Mouse (Mus musculus) forebrain, postnatal 0 days (tissue): ENCODE measurements at regions not wholly inside any gene's neighbourhood (a gene's known extent, or its start where the extent isn't known, plus 50 kb on each side); places are given as distances from the start of the nearest gene placed in this dataset.

Experiments
- ATAC-seq: fragments of 200-750 bp; cut with Nextera tagmentation; 2 replicates; pipeline ENCODE4 v1.8.0; 2017; ENCODE audit warnings: mild to moderate bottlenecking, moderate library complexity
- DNase-seq: peaks from one replicate; pipeline ENCODE4 v3.0.0-alpha.2; 2015
- H3K27ac ChIP-seq: fragments of 300-500 bp; sonication (generic); 2 replicates; pipeline ENCODE4 v1.5.1; 2014; ENCODE audit warnings: low read depth, mild to moderate bottlenecking, antibody characterized with exemption, low read length, moderate library complexity, mixed read lengths
- H3K27me3 ChIP-seq: fragments of 300-500 bp; sonication (generic); 2 replicates; pipeline ENCODE4 v1.6.1; 2014; ENCODE audit warnings: mild to moderate bottlenecking, low read length, mixed read lengths; ENCODE audit not compliant: insufficient read depth
- H3K36me3 ChIP-seq: fragments of 300-500 bp; sonication (generic); 2 replicates; pipeline ENCODE4 v1.6.1; 2014; ENCODE audit warnings: mild to moderate bottlenecking, moderate library complexity; ENCODE audit not compliant: insufficient read depth
- H3K4me1 ChIP-seq: fragments of 300-500 bp; sonication (generic); 2 replicates; pipeline ENCODE4 v1.6.1; 2014; ENCODE audit warnings: antibody characterized with exemption; ENCODE audit not compliant: insufficient read depth
- H3K4me2 ChIP-seq: fragments of 300-500 bp; sonication (generic); 2 replicates; pipeline ENCODE4 v1.6.1; 2014; ENCODE audit warnings: low read depth, mild to moderate bottlenecking, moderate library complexity
- H3K4me3 ChIP-seq: fragments of 300-500 bp; sonication (generic); 2 replicates; pipeline ENCODE4 v1.5.1; 2014; ENCODE audit warnings: low read depth, low read length, mixed read lengths
- H3K9ac ChIP-seq: fragments of 300-500 bp; sonication (generic); 2 replicates; pipeline ENCODE4 v1.6.1; 2014; ENCODE audit warnings: mild to moderate bottlenecking
- H3K9me3 ChIP-seq: fragments of 300-500 bp; sonication (generic); 2 replicates; pipeline ENCODE4 v1.6.1; 2016; ENCODE audit warnings: low read length
- CTCF ChIP-seq: sonication (generic); IDR thresholded peaks from 2 replicates; pipeline ENCODE4 v1.5.1; 2016; ENCODE audit warnings: antibody characterized with exemption, control low read depth, low read depth
- WGBS: fragments of 180-500 bp; shearing (Covaris S2); extraction: QIAGEN DNeasy Blood & Tissue Kit; methylation state at CpG from one replicate; pipeline ENCODE4 v1.1.7; 2014; 5-methylcytosine and 5-hydroxymethylcytosine counted together

GRCm38 (mm10) chr11:63502181-63502580 is 373.4 kb downstream of the Pmp22 start:
- Histone ChIP-seq H3K4me1 (no peaks in the 10 kb centered on the region), H3K27me3 (no peaks in the 10 kb centered on the region; the same call in 1 of the 2 replicates), H3K4me3 (no peak overlapping the region), H3K36me3 (no peaks in the 10 kb centered on the region), H3K9me3 (no peaks in the 10 kb centered on the region), H3K9ac (no peak overlapping the region), H3K4me2 (no peak overlapping the region), H3K27ac (no peak overlapping the region)
- ATAC-seq (no peak), DNase-seq (no peak)
- 48% methylated on average over 5 of the region's 5 CpGs for WGBS
- TF ChIP-seq CTCF: no peak

- 94% methylated on average over 8 of the region's 8 CpGs for WGBS
- no peak for TF ChIP-seq CTCF
- no peak overlapping the region for H3K27ac ChIP-seq
These were observed 378.6 kb downstream of the Pmp22 start for GRCm38 (mm10) chr11:63507387-63507786.

DNA sequence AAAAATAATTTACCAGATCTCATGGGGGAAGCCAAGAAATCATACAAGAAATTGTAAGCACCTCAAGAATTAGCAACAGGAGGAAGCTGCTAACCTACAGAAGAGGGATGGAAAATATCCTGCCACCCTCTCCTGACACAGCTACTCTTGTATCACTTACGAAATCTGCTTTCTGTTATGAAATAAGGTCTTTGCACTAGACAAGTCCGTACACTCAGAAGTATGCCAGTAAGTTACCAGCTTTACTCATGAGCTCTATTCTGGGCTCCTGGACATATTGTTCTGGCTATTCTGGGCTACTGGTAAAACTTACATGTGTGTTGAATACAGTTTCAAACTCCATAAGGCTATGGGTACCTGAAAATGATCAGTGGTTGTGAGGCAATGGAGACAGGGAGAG is 379.9 kb downstream of the Pmp22 start:
- TF ChIP-seq CTCF: no peak
- no peaks in the 10 kb centered on the region for H3K36me3 ChIP-seq
- H3K4me2 ChIP-seq: no peak overlapping the region
- 91% methylated on average over 2 of the region's 2 CpGs for WGBS
- H3K4me1 ChIP-seq: no peaks in the 10 kb centered on the region
- H3K9ac ChIP-seq: no peak overlapping the region
- no peak for DNase-seq
- ATAC-seq: no peak
- H3K27me3 ChIP-seq: no peaks in the 10 kb centered on the region
- H3K27ac ChIP-seq: no peak overlapping the region
- no peaks in the 10 kb centered on the region for H3K9me3 ChIP-seq
- H3K4me3 ChIP-seq: no peak overlapping the region

More at GRCm38 (mm10) chr11:63507387-63507786, 378.6 kb downstream of the Pmp22 start:
- Histone ChIP-seq H3K4me3 (no peak overlapping the region), H3K36me3 (no peaks in the 10 kb centered on the region), H3K4me2 (no peak overlapping the region), H3K27me3 (no peaks in the 10 kb centered on the region), H3K4me1 (no peaks in the 10 kb centered on the region), H3K9ac (no peak overlapping the region), H3K9me3 (no peaks in the 10 kb centered on the region)
- DNase-seq: no peak
- no peak for ATAC-seq

DNA sequence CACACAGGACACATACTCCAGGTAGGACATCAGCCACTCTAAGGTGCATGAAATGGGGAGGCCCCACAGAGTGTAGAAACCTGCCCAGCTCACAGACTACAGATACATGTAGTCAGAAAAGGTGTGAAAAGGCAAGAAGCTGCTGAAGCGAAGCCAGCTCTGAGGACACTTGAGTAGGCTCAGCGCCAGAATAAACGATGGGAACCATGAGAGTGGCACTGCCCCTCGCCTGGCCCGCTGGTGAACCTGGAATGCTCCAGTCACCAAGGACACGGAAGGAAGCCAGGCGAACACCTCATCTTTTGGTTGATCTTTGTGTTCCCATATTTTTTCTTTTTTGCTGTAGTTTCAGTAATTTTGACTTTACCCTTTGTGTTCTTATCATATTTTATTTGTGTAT is 381.8 kb downstream of the Pmp22 start:
- Histone ChIP-seq H3K4me1 (no peaks in the 10 kb centered on the region), H3K36me3 (no peaks in the 10 kb centered on the region), H3K4me3 (no peak overlapping the region), H3K9ac (no peak overlapping the region), H3K9me3 (no peaks in the 10 kb centered on the region), H3K27ac (no peak overlapping the region), H3K27me3 (no peaks in the 10 kb centered on the region), H3K4me2 (no peak overlapping the region)
- DNase-seq: no peak
- ATAC-seq: no peak
- 90% methylated on average over 7 of the region's 7 CpGs for WGBS
- no peak for TF ChIP-seq CTCF

GRCm38 (mm10) chr11:63514615-63515014 is 385.8 kb downstream of the Pmp22 start:
- H3K4me2 ChIP-seq: no peak overlapping the region
- no peaks in the 10 kb centered on the region for H3K4me1 ChIP-seq
- H3K36me3 ChIP-seq: no peaks in the 10 kb centered on the region
- WGBS: 90% methylated on average over 3 of the region's 3 CpGs
- no peak overlapping the region for H3K27ac ChIP-seq
- no peak for DNase-seq
- no peaks in the 10 kb centered on the region for H3K27me3 ChIP-seq
- H3K9ac ChIP-seq: no peak overlapping the region
- no peak for TF ChIP-seq CTCF
- no peak for ATAC-seq
- no peak overlapping the region for H3K4me3 ChIP-seq
- H3K9me3 ChIP-seq: no peaks in the 10 kb centered on the region

DNA sequence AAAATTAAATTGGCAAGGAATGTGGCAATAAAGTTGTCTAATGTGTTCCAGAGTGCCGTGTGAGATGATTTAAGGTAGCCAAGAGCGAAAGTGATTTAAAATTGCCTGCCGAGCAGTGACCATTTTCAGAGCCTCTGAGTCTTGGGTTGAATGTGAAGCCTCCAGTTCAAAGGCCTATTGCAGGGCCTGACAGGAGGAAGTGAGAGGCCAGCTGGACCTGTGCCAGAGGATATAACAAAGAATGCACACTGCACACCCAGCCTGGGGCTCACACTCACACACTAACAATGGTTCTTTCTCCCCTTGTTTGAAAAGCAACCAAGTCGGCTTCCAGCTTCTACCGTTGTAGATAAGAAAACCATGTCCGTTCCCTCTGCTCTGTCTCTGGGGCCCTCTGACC is 390.1 kb downstream of the Pmp22 start:
- H3K27ac ChIP-seq: no peak overlapping the region

GRCm38 (mm10) chr11:63524254-63524653 is 395.5 kb downstream of the Pmp22 start:
- 23% methylated on average over 7 of the region's 7 CpGs for WGBS
- Histone ChIP-seq H3K4me1 (no peaks in the 10 kb centered on the region), H3K27ac (no peak overlapping the region), H3K4me2 (no peak overlapping the region), H3K9ac (no peak overlapping the region), H3K9me3 (no peaks in the 10 kb centered on the region), H3K36me3 (no peaks in the 10 kb centered on the region), H3K4me3 (no peak overlapping the region), H3K27me3 (no peaks in the 10 kb centered on the region)
- TF ChIP-seq CTCF: no peak
- DNase-seq (no peak), ATAC-seq (no peak)

More for the DNA sequence above, 390.1 kb downstream of the Pmp22 start:
- Histone ChIP-seq H3K4me2 (no peak overlapping the region), H3K4me1 (no peaks in the 10 kb centered on the region), H3K9me3 (no peaks in the 10 kb centered on the region), H3K9ac (no peak overlapping the region), H3K4me3 (no peak overlapping the region), H3K36me3 (no peaks in the 10 kb centered on the region), H3K27me3 (no peaks in the 10 kb centered on the region)
- WGBS: 22% methylated on average over 6 of the region's 6 CpGs
- ATAC-seq (peak; percentile 72), DNase-seq (peak; percentile 55)
- no peak for TF ChIP-seq CTCF

GRCm38 (mm10) chr11:63525431-63525830 is 396.6 kb downstream of the Pmp22 start:
- peak; percentile 23 for DNase-seq
- Histone ChIP-seq H3K9ac (no peak overlapping the region), H3K9me3 (no peaks in the 10 kb centered on the region), H3K27me3 (no peaks in the 10 kb centered on the region), H3K36me3 (no peaks in the 10 kb centered on the region), H3K4me2 (no peak overlapping the region), H3K4me3 (no peak overlapping the region), H3K27ac (no peak overlapping the region), H3K4me1 (no peaks in the 10 kb centered on the region)
- ATAC-seq: peak; percentile 45; the same call in 1 of the 2 replicates
- WGBS: 49% methylated on average over 12 of the region's 12 CpGs
- TF ChIP-seq CTCF: no peak
